Comparison of ENCODE assay signal across 11 mouse cellular contexts in the genomic region with DNA sequence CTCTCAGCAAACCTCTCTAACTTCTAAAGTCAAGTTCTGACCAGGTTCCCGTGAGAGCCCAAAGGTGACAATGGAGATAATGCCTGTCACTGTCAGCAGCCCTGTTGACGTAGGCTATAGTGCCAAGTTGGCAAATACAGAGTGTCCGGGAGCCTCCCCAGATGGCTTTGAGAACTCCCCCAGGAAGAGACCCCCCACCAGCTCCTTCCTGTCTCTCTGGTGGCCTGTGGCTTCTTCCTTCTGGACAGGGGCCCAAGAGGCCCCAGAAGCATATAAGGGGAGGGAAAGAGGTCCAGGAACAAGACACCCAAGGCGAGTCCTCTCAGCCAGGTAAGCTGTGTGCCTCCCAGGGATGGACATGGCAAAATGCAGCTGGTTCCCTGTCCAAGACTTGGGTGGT. TPM values are rescaled to one million over a fixed set of nuclear protein-coding genes. Genes with fewer than 3 reads are reported as not detected.
"Had no signal": no experiment of that assay in that cellular context is flagged by ENCODE, and none has a peak within 500 bp of the region (broad histone marks: within the 10 kb centered on the region; RNA-seq: fewer than 3 reads in every experiment).

Dcpp3 (plus strand) TSS at position 301 of the 400 bp plus-strand sequence.

RNA-seq across cellular contexts. Expression of gene Dcpp3, which starts in this region (rescaled TPM):
- polyA plus RNA-seq: neural tube, embryonic 13.5 days; neural tube, embryonic 14.5 days; neural tube, embryonic 15.5 days; small intestine, adult 2 months; spleen, adult 2 months; stomach, embryonic 14.5 days; stomach, embryonic 15.5 days; stomach, embryonic 16.5 days; stomach, postnatal 0 days; testis, adult 2 months; urinary bladder, adult 2 months had no signal
